Mouse (Mus musculus) adrenal gland, postnatal 10 days (tissue): Measurements from ENCODE around the gene Dab2. TPM values are rescaled to one million over a fixed set of nuclear protein-coding genes. Genes with fewer than 3 reads are reported as not detected.

ENCODE experiments used
- DNase-seq: peaks from one replicate; pipeline ENCODE4 v3.0.0; 2021; ENCODE audit warnings: mixed read lengths
- total RNA-seq, 2 experiments: library from RNA; stranded (reverse); gene quantifications; 2 replicates each; pipeline ENCODE4 v1.2.3; 2021

Gene Dab2
- total RNA-seq, 2 experiments from 2014 or later: 305 to 358 TPM

DNA sequence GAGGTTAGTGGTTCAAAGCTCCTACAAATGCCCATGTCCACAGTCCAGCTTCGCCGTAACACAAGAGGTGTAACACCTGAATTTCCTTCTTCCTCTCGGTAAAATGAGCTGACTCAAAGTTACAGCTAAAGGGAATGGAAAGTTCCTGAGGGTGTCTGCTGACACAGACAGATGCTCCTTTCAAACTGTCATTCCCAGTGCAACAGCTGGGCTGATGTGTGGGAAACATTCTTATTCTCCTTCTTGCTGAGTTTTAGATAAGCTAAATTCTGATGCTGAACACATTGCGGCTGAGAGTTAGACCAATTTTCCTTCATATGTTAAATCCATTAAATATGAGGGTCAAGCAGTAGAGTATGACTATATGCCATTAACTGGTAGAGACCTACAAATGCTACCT is 94.0 kb downstream of the Dab2 start:
- DNase-seq: no peak

DNA sequence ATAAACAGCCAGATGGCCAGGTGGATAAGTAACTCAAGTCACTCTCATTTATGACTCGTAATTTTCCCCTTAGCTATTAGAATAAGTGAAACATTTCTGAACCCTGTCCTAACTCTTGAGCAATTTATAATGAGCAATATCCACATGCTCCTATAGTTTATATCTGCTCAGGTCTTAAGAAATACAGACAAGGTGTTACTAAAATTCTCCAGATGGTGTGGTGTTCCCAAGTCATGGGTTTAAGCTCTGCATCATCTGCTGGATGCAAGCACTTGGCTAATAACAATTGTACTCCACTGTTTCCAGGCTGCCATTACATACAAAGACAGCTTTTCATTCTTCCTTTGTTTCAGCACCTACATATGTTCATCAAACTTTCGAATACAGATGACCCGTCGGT is 98.6 kb downstream of the Dab2 start:
- no peak for DNase-seq

GRCm38 (mm10) chr15:6398881-6399280 is 99.3 kb downstream of the Dab2 start:
- DNase-seq: no peak

DNA sequence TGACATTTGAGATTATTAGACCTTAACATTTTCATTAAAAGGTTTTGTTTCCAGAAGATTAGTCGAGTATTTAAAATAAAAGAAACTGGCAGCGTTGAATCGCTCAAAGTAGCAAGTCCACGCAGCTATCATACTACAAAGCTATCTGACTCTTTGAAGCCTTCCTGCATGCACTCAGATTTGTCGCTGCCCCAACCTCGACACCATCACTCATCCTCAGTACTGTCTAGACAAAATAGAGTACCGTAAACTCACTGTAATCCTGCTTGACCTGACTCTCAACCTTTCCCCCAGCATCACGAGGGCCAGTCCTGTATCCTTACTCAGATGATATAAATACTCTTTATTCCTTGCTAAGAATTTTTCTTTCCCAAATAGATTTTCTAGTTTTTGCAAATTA is 100.5 kb downstream of the Dab2 start:
- peak; percentile 48 for DNase-seq

- no peak for DNase-seq
Observed at GRCm38 (mm10) chr15:6402433-6402832, 102.8 kb downstream of the Dab2 start.

- DNase-seq: no peak
Observed at GRCm38 (mm10) chr15:6404172-6404571, 104.6 kb downstream of the Dab2 start.

DNA sequence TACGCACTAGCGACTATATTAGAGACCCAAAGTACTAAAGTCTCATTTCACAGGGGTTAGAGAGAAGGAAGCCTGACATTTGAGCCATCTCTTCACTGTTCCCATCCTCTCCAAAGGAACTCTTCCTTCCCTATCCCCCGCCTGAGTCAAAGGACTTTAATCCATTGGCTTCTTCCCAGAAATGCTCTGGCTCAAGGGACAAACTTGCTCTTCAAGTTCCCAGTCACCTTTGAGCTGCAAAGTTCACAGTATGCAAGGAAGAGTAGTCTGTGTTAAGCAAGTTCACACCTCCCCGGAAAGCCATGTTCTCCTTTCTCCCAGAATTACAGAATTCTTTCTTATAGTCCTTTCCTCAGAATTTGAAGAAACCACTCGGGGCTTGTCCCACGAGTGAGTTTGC is 107.2 kb downstream of the Dab2 start:
- no peak for DNase-seq

DNA sequence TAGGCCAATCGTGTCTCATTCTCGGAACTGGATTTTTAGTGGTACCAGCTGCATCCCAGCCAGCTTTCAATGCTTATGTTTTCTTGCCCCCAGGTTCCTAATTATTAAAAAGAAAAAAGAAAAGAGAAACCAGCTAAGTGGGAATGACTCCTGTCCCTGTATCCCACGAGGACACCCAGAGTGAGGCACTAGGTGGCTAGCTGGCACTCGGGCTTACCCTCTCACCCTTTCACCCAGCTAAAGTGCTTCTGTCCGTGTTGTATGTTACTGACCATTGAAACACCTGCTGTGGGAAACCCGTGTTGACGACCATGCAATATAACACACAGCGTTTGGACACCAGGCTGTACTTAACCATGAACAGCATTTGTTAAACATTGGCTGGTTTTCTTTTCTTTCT is 109.4 kb downstream of the Dab2 start:
- no peak for DNase-seq

DNA sequence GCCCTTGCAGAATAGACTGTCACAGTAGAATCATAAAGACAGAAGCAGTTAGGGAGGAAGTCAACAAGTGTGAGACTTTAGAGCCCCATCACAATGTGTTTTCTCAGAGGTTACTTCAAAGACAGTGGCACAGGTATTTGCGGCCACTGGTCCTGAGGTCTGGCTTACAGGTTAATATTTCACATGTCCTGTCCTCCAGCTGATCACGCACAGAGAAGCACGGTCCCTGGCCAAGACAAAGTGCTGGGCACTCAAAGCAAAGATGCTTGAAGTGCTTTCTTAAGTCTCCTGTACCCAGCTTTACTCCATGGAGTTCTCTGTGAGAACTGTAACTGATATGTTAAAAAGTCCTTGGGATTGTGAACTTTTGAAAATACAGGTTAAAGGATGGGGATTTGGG is 110.6 kb downstream of the Dab2 start:
- no peak for DNase-seq

DNA sequence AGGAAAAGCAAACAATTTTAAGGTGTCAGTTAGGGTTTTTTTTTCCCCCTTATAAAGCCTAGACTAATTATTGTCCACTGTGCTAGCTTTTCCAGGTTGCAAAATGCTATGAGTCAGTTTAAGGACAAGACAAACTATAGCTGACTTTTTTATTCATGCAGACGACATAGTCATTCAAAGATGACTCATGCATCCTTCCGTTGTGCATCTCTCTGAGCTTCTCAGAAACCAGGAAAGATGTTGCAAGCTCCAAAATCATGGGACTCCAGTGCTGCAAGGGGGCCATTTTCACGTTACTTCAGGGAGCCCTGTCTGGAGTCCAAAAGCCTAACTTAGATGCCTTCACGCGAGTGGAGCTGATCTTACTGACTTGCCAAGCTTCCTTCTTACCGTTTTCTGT is 111.7 kb downstream of the Dab2 start:
- DNase-seq: no peak

GRCm38 (mm10) chr15:6415317-6415716 is 115.7 kb downstream of the Dab2 start:
- no peak for DNase-seq

GRCm38 (mm10) chr15:6431777-6432176 is 132.2 kb downstream of the Dab2 start:
- DNase-seq: no peak

DNA sequence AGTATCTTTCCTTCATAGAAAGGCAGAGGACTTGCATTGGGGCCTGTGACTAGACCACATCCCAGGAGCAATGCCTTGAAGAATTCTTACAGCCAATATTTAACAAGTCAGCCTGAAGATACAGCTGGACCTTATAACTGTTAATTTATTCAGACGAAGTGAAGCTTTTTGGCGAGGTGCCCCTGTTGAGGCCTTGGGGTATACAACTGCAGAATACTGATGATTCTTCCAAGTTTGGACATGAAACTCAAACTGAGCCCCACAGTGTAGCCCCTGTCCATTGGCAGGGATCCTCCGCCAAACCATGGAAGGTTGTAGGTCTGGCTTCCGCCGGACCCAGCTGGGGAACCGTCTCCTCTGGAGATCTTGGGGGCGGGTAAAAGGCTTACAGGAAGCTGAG is 132.8 kb downstream of the Dab2 start:
- peak; percentile 40 for DNase-seq

- DNase-seq: no peak
Observed at GRCm38 (mm10) chr15:6435281-6435680, 135.7 kb downstream of the Dab2 start.

DNA sequence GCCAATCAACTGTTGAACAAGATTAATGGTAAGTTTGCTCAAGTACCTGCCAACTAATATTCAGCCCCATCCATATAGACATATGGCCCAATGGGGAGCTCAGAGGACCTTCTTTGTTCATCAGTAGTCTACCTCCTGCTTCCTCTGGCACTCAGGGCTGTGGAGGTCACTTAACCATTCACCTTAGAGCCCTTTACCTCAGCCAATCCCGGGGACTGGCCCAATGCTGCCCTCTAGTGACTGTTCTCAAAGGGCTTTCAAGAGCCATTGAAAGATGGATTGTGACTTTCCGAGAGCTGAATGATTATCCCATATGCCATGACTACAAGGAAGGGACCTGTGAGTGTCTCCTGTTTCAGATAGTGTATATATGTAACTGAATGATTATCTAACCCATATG is 136.2 kb downstream of the Dab2 start:
- DNase-seq: peak; percentile 70

DNA sequence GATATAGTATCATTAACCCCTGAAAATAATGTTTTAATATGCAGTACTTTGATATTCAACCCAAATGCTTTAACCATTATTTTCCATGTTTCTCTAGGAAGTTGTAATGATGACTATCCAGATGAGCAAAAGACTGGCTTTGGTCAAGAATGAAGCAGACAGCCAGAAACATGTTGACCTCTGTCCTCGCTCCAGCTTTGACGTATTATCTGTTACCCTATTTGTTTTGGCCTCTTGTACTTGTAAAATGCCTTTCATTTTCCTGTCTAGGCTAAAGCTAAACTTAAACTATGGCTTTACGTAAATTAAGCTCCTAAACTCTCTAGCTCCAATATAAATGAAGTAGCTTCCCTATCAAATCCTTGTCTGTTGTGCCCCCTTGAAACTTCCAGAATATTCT is 139.1 kb downstream of the Dab2 start:
- no peak for DNase-seq

DNA sequence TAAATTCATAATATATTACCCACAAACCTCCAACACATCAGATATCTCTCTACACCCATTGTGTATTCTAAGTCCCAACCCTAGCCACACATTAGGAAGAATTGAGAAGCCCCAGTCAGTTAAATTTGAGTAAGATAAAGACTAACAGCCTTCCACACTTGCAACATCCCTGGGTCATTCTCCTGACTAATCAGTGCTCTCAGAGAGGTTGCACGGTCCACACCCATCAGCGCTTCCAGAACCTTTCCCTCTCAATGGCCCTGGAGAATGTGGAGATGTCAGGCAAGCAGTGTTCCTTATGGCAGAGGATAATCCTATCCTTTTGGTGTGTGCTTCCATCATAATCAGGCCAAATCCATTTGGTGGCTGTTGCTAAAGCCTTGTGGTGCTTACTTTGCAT is 144.9 kb downstream of the Dab2 start:
- no peak for DNase-seq

DNA sequence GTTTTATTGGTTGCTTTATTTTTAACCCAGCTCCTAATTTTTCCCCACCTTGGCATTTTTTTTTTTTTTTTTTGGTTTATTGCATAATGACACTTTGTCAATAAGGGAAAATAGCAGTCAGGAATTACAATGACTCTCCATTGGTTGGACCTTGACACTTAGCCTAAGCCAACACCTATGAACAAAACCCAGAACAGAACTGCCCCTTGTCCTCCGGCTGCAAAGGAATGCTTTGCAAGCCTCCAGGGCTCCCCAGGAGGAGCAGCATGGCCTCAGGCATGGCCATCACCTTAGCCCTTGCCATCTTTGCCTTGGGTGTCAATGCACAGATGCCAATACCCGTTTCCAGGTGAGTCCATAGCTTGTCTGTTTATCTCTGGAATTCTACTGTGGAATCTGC is 145.5 kb downstream of the Dab2 start, which contains the start of gene C9:
Gene C9 (plus strand): TSS at position 193 of the 400 bp plus-strand sequence.
- DNase-seq: no peak

- DNase-seq: no peak
Observed at GRCm38 (mm10) chr15:6446181-6446580, 146.6 kb downstream of the Dab2 start.

DNA sequence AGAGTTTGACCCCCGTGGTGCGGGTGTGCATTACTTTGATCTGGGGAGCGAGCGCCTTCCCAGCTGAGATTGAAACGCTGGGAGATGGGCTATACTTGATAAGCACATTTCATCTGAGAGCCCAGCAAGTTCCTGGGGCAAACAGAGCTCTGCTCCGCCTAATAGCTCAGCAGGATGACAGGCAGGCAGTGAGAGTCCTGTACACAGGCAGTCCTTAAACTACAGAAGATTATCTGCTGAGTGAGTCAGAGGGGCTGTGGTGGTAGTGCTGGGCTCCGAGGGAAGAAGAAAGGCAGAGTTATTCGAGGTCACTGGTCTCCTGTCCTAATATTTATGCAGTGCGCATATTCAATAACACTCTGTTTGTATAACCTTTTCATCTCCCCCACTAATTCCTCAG is 149.3 kb downstream of the Dab2 start:
- peak; percentile 32 for DNase-seq

DNA sequence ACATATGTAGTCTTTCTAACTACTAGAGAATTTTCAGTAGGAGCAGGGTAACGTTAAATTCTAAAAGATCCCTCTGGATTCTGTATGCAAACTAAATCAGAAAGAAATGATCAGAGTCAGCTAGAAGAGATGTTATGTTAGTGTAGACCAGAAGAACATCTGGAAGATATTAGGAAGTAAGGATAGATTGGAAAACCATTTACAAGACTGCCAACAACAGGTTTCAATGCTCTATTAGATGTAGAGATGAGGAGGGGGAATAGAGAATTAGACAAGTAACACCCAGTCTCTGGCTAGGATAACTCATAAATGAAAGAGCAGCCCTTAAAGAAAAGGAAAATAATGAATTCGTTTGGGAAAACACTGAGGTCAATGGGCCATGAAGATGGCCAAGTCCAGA is 154.9 kb downstream of the Dab2 start:
- no peak for DNase-seq

DNA sequence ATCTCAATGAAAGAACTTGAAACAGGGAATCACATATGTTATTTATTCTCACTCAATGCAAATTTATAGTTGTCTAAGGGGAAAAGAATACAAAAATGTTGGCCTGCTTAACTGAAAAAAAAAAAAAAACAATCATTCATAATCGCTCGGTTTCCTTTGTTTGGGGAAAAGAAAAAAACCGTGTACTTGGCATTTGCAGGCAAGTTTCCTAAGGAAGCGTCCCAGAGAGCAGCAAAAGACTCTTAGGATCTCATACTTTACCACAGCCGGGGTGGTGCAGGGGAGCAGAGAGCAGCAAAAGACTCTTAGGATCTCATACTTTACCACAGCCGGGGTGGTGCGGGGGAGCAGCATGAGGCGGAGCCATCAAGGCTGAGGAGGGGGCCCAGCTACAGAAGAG is 161.8 kb downstream of the Dab2 start:
- DNase-seq: no peak

DNA sequence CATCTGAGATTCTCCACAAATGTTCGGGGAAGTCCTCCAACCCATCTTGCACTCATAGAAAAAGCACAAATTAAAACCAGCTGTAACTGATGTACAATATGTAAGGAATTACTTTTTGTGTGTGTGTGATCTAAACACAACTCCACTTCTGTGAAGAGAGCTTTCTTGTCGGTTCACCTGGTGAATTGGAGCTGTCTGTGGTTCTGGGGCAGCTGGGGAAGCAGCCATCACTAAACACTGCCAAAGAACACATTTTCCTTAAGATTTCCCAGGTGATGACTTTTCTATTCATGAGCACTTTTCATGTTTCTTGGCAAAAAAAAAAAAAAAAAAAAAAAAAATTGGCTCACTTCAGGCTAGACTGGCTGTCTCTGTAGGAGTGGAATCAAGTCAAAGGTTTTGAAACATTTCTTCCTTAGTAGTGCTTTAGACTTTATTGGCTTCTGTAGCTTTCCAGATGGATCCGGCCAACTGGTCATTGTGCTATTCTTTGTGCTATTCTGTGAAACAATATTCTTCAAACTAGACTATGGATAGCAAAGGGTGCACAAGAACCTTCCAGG is 163.9 kb downstream of the Dab2 start:
- no peak for DNase-seq

- DNase-seq: no peak
Observed at GRCm38 (mm10) chr15:6466995-6467394, 167.4 kb downstream of the Dab2 start.

DNA sequence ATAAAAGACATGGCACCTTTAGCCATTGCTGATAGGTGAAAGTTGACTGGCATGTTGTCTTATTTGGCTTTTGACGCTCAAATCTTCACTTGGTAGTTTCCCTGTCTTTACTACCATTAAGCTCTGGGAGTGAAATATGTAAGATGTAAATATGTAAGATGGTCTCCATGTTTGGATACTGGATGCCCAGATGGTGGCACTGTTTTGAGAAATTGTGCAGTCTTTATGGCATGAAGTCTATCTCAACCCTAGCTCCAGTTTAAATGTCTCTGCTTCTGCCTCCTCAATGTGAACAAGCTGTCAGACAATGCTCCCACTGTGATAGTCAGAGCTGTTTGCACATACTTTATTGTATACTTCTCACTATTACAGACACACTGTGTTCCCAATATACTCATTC is 169.3 kb downstream of the Dab2 start:
- no peak for DNase-seq
